18 mouse cellular contexts compared by ENCODE assay signal in the genomic region with DNA sequence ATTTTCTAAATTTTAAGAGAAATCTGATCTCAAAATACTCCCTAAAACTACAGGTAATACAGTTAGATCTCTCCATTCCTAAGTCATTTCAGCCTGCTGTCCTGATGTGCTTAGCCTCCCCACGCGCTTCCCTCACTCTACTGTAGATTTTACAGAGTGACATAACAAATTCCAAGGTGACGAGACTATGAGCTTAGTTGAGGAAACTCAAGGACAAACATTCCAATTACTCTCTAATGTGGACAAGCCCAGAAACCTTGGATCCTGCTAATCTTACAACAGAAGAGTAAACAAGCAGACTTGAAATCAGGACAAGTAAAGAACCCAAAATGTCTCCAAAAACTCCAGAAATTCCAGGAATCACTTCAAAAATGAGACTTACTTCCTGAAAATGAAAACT. TPM values are rescaled to one million over a fixed set of nuclear protein-coding genes. Genes with fewer than 3 reads are reported as not detected.
DNase-seq lines count a peak whose midpoint lies in the region; ATAC-seq and TF ChIP-seq lines count a peak whose summit lies in the region.
"Had no signal": no experiment of that assay in that cellular context is flagged by ENCODE, and none has a peak within 500 bp of the region (broad histone marks: within the 10 kb centered on the region; RNA-seq: fewer than 3 reads in every experiment).

No protein-coding gene starts in this region.

- POLR2A ChIA-PET in Patski (lab: Charles Lee): interaction anchor here (0.7 kb wide), 1 partner anchor 205 kb away, joined by 3 read pairs; no protein-coding TSS in a partner anchor

- no peak for TF ChIP-seq CTCF in lung, embryonic 14.5 days (IDR thresholded peaks at IDR 0.05; ENCODE audit: low read depth)
- no peak for TF ChIP-seq CTCF in lung, adult 2 months (IDR thresholded peaks at IDR 0.05; ENCODE audit: insufficient read depth, low read length)
- no peak for TF ChIP-seq CTCF in Patski (IDR thresholded peaks at IDR 0.05)

- DNase-seq in adrenal gland, adult 2 months: peak; percentile 15
- no peak for DNase-seq in adrenal gland, postnatal 25 days
- DNase-seq in lung, embryonic 14.5 days: peak; percentile 8
- DNase-seq in lung, adult 2 months: no peak
- DNase-seq in Patski (ENCODE audit: low read depth, low spot score): no peak
- no peak for DNase-seq in urinary bladder, postnatal 14 days (ENCODE audit: low spot score)
- DNase-seq: adrenal gland, adult 8-10 months; adrenal gland, postnatal 14 days; cerebellum, adult 11 months; cerebellum, adult 18-20 months; cerebellum, adult 8-10 months; cerebellum, postnatal 10 days; cerebellum, postnatal 25 days; forebrain, postnatal 0 days had no signal

- H3K9me3 ChIP-seq in lung, embryonic 14.5 days (ENCODE audit: low read depth, low read length): no peaks in the 10 kb centered on the region
- H3K9me3 ChIP-seq: embryonic facial prominence, embryonic 10.5 days; embryonic facial prominence, embryonic 12.5 days; forebrain, embryonic 13.5 days; forebrain, embryonic 15.5 days had no signal

- H3K9ac ChIP-seq in lung, embryonic 14.5 days: no peak overlapping the region
- H3K9ac ChIP-seq: embryonic facial prominence, embryonic 12.5 days; forebrain, embryonic 13.5 days; forebrain, embryonic 15.5 days; forebrain, postnatal 0 days had no signal

- in situ Hi-C loops in Patski (cut with MboI; ENCODE audit: low pct_unique_long_range_greater_than_20kb): no loop called here

- H3K27ac ChIP-seq in lung, embryonic 14.5 days (ENCODE audit: low read depth): 0 out of 2 replicates have a peak overlapping the region, but pooled peaks have one; percentile 8
- H3K27ac ChIP-seq: embryonic facial prominence, embryonic 10.5 days; embryonic facial prominence, embryonic 12.5 days; forebrain, embryonic 13.5 days; forebrain, embryonic 15.5 days had no signal

- no peak for TF ChIP-seq POLR2A in lung, adult 2 months (IDR thresholded peaks at IDR 0.05; ENCODE audit: borderline replicate concordance, extremely low read depth, low read depth, low read length)

- CTCF ChIA-PET in Patski (lab: Charles Lee): interaction anchor here (1.8 kb wide), 1 partner anchor 15 kb away, joined by 4 read pairs; no protein-coding TSS in a partner anchor

- H3K4me2 ChIP-seq in lung, embryonic 14.5 days: no peak overlapping the region
- H3K4me2 ChIP-seq: embryonic facial prominence, embryonic 12.5 days; forebrain, embryonic 13.5 days; forebrain, embryonic 15.5 days had no signal

- ATAC-seq in lung, embryonic 14.5 days (ENCODE audit: insufficient read depth): no peak
- peak; percentile 26 for ATAC-seq in Patski
- ATAC-seq: forebrain, embryonic 13.5 days; forebrain, embryonic 15.5 days; forebrain, postnatal 0 days had no signal

- peaks cover 8% of the 10 kb centered on the region for H3K4me1 ChIP-seq in lung, embryonic 14.5 days (ENCODE audit: insufficient read depth)
- H3K4me1 ChIP-seq in lung, adult 2 months (ENCODE audit: control insufficient read depth, insufficient read depth, low read length): 0 out of 2 replicates have a peak, but pooled peaks cover 2% of the 10 kb centered on the region
- H3K4me1 ChIP-seq: embryonic facial prominence, embryonic 12.5 days; forebrain, embryonic 15.5 days had no signal

- no peak overlapping the region for H3K4me3 ChIP-seq in lung, embryonic 14.5 days (ENCODE audit: low read depth, low read length)
- H3K4me3 ChIP-seq in lung, adult 2 months (replicated peaks; ENCODE audit: extremely low read depth, low read depth, low read length): no peak overlapping the region
- H3K4me3 ChIP-seq: embryonic facial prominence, embryonic 10.5 days; embryonic facial prominence, embryonic 12.5 days; forebrain, embryonic 13.5 days; forebrain, embryonic 15.5 days had no signal

- H3K36me3 ChIP-seq in lung, embryonic 14.5 days (ENCODE audit: insufficient read depth): peaks cover 2% of the 10 kb centered on the region; the same call in 1 of the 2 replicates
- H3K36me3 ChIP-seq: embryonic facial prominence, embryonic 10.5 days; embryonic facial prominence, embryonic 12.5 days; forebrain, embryonic 15.5 days had no signal

- no peaks in the 10 kb centered on the region for H3K27me3 ChIP-seq in lung, embryonic 14.5 days (ENCODE audit: insufficient read depth, low read length)
- no peaks in the 10 kb centered on the region for H3K27me3 ChIP-seq in Patski
- H3K27me3 ChIP-seq: embryonic facial prominence, embryonic 12.5 days; forebrain, embryonic 13.5 days; forebrain, embryonic 15.5 days had no signal

- WGBS in lung, embryonic 14.5 days: 50% methylated on average over 3 of the region's 3 CpGs
- 48% methylated on average over 3 of the region's 3 CpGs for WGBS in lung, adult 2 months

RNA-seq across cellular contexts. Expression of gene Peak1, which starts 58.6 kb away (rescaled TPM):
- total RNA-seq in adrenal gland, adult 2 months (2021): 10 to 100 TPM; 38.9 to 46.4 TPM
- 9.2 and 10.7 TPM in 2 replicates for polyA plus RNA-seq in adrenal gland, adult 2 months (2012; rRNA removed)
- total RNA-seq in adrenal gland, postnatal 25 days (2021): 61.1 and 64.9 TPM in 2 replicates
- 32.2 and 34.9 TPM in 2 replicates for polyA plus RNA-seq in lung, embryonic 14.5 days (2014; fragmentation: Nextera tagmentation; extraction: Ambion mirVana)
- 16.3 and 22.4 TPM in 2 replicates for polyA plus RNA-seq in lung, adult 2 months (2012; rRNA removed)
- 26.1 TPM for polyA plus RNA-seq in Patski (2021)

RNA-seq across cellular contexts. Expression of gene Hmg20a, which starts 59.1 kb away (rescaled TPM):
- 10 to 100 TPM; 39.3 to 40.9 TPM for total RNA-seq in adrenal gland, adult 2 months (2021)
- polyA plus RNA-seq in adrenal gland, adult 2 months (2012; rRNA removed): 19.1 and 23.9 TPM in 2 replicates
- total RNA-seq in adrenal gland, postnatal 25 days (2021): 41.6 and 52.3 TPM in 2 replicates
- 59.9 and 60.0 TPM in 2 replicates for polyA plus RNA-seq in lung, embryonic 14.5 days (2014; fragmentation: Nextera tagmentation; extraction: Ambion mirVana)
- 20.7 and 29.4 TPM in 2 replicates for polyA plus RNA-seq in lung, adult 2 months (2012; rRNA removed)
- polyA plus RNA-seq in Patski (2021): 35.9 TPM

Comparison
In these comparisons a context has a peak if more than half of its experiments do, and no peak if none do; other contexts are left out.
1. DNase-seq: peak in adrenal gland, adult 2 months (single experiment) and lung, embryonic 14.5 days (single experiment); none in adrenal gland, postnatal 25 days (single experiment), lung, adult 2 months (single experiment), Patski (single experiment) and urinary bladder, postnatal 14 days (single experiment).